Mouse (Mus musculus) kidney, postnatal 10 days (tissue): ENCODE measurements around the gene Arsj.

Source experiments
- DNase-seq: peaks from one replicate; pipeline ENCODE4 v3.0.0; 2021; ENCODE audit warnings: mixed read lengths

Arsj gene

DNA sequence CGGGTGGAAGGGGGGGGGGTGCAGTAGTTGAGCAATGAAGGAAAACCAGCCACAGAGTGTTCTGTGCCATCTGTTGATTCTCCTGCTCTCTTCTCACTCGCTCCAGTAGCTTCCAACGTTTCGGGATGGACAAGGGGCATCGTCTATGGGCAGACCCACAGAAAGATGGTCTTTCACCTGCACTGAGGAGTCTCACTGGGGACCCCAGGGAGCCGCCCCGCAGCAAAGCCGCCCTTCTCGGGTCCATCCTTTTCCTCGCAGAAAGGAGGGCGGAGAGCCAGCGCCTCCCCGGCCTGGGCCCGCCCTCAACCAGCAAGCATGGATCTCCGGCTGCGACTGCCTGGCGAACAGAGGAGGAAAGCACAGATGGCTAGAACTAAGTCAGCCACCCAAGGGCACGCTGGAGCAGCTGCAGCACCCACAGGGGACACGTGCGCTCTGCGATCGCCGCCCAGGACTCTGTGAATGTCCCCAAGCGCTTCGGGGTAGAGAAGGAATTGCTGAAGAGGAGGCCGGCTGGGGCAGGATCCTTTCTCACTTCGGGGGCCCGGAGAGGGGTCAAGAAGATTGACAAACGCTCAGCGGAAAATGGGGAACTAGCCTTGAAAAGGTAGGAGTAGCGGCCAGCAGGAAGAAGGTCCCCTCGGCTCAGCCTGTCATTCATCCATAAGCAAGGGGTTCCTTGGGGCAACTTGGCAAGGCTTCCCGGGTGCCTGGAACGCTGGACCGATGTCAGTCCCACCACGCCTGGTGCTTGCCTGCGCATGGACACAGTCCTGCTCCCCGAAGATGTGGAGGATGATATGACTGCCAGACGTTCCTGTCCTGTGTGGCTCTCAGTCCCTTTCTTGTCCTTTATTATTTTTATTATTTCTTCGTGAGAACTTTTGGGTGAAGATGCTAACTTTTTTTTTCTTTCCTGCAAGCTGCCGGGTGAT is at the start of gene Arsj:
Gene Arsj (plus strand): TSS at position 117 of the 938 bp plus-strand sequence.
- DNase-seq = peak; percentile 70

DNA sequence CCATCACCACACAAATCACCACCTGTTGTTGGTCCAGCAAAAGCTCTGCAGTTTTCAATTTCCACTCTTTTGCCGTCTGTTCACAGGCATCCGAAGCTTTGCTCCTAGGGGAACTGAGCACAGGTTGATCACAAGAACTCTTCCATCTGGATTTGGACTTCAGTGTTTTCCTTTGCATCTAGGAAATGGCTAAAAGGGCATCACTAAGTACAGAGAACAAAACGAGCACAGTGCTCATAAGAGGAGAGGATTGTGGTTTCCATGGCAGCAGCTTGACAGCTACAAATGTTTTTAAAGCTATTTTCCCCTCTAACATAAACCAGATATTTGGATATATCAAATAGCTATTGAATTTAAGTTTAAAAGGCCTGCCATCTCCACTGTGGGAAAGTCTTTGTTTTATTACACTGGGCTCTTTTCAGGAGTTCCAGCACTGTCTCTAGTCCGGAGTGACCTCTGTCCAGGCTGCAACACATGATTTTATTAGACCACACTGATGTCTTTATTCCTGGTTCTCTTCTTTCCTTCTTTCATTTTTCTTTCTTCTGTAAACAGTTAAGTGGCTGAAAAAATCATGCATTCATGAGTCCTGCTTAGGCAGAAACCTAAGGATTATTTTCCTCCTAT is 38.5 kb upstream of the Arsj start:
- no peak for DNase-seq

DNA sequence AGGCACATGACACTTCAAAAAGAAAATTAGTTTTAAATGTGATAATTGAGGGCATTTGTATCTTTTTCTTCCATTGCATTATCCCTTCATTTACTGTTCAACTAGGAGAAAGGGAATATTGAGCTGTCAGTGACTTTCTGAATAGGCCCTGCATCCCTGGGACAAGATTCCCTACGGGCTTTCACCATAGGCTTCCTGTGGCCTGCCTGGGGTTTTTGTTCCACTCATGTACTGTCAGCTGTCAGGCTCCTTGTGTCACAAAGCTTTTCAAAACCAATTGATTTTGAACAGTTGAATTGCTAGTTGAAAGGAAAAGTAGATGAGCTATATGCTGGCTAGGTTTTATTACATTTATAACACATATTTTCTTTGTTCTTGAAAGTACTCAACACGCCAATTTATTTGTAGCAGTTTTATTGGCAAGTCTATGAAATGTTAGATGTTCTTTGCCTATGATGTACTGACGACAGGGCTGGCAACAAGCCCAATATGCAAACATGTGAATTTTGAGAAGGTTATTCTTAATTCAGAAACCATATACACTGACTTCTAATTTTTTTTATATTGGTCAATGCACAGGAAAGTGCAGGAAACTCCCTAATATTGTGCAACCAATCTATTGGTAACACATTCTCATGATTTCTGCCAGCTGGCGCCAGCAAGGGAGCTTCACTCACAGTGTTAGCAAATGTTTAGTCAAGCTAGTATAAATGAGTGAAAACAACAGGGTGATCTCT is 37.4 kb upstream of the Arsj start:
- peak; percentile 45 for DNase-seq

DNA sequence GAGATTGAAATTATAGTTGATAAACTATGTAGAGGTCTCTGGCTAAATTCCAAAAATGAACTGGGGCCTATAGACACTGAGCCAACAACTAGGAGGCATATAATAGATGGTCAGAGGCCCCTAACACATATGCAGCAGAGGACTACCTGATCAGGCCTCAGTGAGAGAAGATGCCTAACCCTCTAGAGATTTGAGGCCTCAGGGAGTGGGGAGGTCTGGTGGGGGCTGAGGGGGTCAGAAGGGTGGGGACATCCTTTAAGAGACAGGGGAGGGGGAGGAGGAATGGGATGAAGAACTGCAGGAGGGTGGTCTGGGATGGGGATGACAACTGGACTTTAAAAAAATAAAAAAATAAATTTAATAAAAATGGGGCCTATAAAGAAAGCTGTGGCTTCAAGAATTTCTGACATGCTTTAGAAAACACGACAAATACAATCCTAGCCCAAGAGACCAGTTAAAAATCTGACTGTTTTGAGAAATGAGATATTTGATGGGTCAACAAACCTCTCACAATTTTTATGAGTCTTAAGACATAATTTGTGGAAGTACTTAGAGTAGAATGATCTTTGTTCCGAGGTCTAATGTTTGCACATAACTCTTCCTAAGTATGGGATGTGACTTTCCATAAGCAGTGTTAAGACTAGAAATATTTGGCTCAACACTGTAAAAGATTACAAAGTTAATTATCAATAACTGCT is 36.7 kb upstream of the Arsj start:
- peak; percentile 11 for DNase-seq

DNA sequence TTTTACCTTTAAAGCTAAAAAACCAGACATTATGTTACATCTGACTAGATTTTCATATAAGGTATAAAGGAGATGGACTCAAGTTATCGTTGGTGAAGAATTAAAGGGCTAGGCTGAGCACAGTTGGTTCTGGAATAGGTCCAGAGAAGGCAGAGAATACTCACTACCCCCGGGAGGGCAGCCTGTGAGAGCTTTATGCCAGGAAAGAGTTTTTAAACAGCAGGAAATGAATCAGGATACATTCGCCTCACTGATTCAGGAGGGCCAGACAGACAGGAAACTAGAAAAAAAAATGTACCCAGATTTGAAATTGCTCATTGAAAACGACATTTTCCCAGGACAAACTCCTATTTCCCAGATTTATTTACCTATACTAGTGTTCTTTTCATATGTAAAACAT is 28.2 kb upstream of the Arsj start:
- DNase-seq = peak; percentile 10

DNA sequence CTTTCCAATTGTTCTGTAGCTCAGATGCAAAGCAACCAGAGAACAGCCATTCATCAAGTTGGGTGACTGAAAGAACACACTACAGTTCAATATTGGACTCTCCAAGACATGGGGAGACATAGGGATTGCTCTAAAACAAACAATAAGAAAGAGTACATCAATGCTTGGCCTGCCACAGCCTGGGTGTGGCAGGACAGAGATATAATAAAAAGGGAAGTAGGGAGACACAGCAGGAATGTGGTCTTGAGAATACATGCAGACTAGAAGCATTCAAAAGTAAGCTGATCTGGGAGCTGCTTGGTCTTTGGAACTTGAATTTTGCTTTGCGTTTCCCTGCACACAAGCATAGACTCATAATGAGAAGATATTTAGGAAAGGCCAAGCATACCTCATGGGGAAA is 18.7 kb upstream of the Arsj start:
- no peak for DNase-seq

DNA sequence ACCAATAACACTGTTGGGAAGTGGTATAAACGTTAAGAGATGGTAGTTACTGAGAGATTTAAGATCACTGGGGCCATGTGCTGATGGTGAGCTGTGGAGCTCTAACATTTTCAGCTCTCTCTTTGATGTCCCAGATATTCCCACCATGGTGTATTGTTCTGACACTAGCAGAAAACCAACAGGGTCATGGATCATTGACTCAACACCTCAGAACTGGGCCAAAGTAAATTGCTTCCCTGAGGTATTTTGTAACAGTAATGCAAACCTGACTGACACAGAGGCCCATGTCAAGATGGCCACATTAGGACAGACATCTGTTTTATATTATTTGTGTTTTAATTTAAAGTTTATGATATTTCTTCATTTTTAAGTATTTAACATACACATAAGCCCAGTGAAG is 3.7 kb upstream of the Arsj start:
- DNase-seq = no peak

DNA sequence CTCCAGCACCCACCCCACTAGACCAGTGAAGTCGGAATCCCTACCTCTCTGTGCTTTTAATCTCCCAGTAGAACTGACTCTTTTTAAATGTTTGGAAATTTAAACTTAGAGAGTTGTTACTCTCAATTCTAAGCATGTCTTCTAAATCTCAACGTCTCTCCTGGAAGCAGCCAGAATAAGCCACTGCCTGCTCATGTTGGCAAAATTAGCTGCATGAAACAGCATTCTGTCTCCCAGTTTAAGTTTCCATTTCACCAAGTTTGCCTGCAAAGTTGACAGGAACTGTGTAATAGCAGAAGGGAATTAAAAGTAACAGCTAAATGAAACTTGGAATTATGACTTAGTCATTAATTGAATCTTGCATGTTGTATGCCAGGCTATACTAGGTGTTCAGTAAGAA is 1.1 kb upstream of the Arsj start:
- DNase-seq = no peak

DNA sequence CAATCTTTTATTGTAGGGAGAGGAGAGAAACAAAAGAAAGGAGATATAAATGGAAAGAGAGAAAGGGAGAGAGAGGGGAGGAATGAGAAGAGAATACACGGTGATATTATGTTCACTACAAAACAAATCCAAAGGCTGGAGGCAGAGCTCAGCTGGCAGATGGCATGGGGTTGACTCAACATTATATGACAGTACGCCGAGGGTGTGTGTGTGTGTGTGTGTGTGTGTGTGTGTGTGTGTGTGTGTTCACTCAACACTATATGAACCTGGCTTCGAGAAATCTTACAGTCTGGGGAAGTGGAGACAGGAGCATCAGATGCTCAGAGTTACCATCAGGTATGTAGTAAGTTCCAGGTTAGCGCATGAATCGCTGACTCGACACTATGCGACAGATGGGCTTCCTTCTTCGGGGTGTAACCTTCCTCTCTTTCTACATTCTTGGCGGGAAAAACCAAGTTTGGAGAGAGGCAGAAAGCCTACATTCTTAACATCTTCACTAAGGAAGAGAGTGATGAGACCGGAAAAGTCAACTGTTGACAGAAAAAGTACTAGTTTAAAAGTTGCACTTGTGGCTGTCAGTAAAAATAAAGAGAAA is 456 bp upstream of the Arsj start:
- DNase-seq = no peak

DNA sequence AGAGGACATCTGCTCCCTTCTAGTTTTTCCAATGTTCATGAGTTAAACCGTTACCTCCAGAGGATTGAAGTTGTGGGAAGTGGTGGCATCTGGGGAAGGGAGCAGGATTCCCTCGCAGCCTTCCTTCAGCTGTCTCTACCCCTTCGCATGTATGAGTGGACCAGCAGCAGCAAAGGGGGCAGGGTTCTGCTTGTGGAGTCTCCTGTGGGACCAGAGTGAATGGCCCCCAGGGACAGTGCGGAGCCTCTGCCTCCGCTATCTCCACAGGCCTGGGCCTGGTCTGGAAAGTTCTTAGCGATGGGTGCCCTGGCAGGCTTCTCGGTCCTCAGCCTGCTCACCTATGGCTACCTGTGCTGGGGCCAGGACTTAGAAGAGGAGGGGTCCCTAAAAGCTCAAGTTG is 1.1 kb downstream of the Arsj start:
- DNase-seq = no peak

DNA sequence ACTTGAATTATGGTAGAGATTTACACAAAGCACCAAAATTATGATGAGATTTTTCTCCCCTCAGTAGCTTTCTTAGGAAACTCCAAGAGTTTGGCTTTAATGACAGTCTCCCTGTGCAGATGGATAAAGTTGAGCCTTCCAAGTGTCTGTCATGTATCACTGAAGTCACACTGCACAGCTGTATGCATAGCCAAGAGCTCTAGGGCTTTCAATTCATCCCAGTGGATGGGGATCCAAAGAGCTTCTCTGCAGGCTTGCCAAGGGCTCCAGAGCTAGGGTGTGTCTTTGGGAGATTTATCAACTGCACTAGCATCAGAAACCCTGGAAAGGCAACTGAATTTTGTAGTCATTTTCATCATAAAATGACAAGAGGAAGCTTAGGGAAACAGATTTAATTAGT is 7.1 kb downstream of the Arsj start:
- no peak for DNase-seq

DNA sequence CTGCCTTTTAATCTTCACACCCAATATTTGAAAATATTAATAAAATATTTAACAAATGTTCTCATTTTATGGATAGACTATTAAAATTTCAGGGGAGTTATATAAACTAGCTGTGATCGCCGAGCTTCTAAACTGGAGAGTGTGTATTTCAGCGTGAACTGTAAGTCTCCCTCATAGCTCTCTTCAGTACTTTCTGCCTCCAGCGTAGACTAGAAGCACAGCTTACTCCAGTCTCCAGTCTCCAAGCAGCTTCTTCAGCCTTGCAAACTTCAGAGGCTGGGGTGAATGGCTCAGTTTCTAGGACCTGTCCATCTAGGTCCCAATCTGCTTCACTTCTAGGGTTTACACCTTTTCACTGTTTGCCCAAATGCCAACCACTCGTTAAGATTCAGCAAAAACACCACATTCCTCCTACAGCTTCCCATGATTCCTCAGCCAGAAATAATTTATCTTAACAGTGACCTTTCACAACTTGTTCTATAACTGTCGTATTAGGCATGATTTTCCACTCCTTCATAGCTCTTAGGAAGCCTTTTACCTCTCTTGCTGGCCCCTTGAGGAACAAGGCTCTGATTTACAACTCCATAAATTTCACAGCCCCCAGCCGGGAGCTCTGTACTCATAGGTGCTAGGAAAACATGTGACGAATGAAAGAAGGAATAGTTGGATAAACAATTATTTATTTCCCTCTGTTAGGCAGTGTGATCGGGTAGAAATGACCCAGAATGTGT is 9.5 kb downstream of the Arsj start:
- no peak for DNase-seq

DNA sequence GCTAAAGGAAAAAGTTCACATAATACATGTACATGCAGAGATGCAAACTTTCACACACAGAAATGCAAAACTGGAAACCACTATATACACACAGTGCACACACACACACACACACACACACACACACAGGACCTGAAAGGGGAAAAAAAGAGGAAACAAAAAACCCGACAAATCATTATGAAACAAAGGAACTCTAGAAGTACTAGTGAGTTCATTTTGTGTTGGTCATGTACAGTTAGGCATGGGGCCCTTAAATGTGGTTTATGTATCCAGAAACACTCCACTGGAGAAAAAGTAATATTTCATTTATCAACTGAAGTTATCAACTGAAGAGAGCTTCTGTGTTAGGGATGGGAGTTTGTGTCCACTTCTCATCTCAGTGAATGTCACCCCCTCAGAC is 10.2 kb downstream of the Arsj start:
- no peak for DNase-seq

DNA sequence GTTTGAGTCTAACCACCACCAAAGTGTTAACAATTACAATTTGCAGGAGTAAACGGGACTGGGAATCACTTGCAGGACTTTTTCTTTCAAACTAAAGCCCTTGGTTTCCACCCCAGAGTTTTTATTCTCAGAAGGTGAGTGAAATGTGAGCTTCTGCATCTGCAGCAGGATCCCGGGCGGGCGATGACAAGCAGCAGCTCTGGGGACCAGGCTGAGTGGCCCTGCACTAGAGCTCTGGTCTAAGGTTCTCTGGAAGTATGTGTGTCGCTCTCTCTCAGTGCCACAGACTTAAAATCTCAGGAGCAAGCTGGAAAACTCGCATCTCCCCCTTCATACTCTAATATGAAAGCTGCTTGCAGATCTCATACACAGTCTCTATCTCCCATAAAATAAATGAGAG is 15.8 kb downstream of the Arsj start:
- no peak for DNase-seq

DNA sequence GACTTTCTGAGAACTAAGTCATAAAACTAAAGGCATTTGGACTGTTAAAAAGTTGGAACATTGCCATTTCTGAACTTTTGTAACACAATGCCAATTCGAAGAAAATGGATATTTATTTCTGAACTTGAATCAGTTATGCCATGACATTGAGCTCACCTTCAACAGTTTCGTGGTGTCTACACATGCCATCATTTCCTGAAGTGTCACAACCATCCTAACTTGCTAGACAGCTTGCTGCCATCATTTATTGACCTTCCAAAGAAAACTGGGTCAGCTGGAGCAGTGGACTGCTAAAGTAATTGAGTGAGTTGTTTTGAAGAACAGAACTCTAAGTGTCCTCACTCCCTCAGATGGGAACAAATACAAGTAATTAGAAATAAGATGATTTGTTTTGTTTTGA is 16.2 kb downstream of the Arsj start:
- no peak for DNase-seq

DNA sequence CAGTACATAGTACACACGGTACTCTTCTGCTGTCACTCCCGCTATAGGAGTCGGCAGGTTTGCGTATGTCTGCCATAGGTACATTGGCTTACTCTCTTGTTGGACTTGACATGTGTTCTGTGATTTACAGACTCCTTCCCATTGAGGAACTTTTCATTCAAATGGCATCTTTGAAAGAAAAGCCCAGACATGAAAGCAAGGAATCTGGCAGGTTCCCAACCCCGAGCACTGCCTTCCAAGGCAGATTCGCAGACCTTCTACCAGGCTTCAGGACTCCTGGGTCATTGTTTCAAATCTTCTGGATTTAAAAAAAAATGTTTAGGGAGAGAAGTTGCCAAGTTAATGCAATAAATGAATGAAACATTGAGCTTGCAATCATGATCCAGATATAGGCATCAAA is 19.8 kb downstream of the Arsj start:
- no peak for DNase-seq

DNA sequence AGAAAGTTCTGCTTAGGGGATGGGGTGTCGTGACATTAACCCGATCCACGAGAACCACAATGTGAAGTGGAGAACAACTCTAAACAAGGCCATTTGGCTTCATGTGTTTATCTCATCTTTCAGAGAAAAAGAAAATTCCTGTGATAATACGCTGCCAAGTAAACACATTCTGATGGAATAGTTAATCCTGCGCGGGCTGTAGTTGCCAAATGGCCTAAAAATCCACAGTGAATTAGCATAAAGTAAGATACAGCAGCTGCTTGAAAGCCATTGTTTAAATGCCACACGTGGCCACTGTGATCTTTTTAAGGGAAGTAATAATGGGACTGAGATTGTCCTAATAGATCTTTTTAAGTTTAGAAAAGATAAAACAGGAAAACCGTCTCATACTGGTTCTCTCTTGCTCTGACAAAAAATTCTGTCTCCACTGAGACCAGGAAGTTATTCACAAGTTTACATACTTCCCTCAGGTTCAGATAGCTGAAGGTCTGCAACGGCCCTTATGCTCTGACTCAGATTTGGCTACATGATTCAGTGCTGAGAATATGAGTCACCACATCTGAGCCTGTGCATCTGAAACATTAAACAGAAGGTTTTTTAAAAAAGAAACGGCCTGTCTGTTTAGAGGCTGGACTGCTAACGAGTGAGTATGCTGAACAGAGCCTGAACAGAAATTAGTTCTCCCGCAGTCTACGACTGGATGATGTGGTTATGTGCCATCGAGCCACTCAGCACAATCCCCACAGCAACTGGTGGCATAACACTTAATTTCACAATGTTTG is 21.4 kb downstream of the Arsj start:
- DNase-seq = no peak

DNA sequence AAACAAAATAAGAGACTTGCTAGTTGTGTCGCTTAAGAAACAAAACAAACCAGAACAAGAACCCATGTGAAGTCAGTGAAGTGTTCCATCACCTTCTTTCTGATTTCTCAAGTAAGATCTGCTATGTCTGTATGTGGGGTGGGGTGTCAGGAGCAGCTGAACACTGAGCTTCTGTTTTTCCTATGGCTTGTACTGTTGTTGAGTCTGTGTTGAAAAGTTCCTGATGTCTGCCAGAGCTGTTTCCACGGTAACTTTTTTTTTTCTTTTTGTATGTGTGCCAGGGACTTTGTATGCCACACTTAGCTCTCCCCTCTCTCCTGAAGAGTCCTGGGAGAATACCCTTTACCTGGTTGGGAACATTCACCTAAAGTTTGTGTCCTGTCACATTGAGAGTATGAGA is 34.0 kb downstream of the Arsj start:
- no peak for DNase-seq

DNA sequence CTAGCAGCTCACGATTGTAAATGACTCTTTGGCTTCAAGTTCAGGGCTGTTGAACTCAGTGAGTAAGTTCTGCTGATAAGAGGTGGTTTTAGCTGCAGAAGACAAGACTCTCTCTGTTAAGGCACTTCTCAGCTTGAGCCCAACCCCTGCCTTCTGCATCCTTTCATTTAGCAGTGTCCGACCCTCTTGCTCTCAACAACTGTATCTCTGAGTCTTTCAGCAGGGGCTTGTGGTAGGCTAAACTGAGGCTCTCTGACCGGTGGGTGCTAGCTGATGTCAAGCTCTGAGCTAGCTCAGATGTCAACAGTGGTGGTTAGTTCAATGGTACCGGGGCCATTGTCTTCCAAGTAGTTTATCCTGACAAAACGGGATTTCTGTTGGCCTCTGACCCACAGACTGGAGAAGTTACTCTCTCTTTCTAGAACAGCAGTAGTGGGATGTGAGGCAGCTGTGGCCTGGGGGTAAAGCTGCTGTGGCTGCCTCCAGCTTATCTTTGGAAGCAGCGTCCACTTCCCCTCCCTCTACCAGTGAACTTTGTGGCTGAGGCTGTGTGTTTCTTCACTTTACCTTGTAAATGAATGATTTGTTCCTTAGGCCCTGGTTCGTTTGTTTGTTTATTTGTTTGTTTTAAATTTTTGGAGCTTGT is 34.6 kb downstream of the Arsj start:
- peak; percentile 34 for DNase-seq

DNA sequence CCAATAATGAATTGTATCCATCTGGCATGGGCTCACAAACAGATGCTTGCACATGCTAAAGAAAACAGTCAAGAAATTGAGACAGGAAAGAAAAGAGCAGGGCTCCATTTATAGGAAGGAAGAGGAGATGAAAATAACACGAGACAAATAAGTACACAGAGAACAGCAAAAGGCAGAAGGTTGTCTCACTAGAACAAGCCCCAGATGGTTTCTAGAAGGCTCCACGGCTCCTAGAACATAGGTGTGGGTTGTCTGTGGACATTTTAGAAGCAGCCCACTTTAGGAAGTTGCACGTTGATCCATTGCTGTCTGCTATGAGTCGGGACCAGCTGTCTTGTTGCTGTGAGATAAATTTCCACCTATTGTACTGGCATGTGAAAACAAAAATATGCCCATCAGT is 37.2 kb downstream of the Arsj start:
- no peak for DNase-seq

DNA sequence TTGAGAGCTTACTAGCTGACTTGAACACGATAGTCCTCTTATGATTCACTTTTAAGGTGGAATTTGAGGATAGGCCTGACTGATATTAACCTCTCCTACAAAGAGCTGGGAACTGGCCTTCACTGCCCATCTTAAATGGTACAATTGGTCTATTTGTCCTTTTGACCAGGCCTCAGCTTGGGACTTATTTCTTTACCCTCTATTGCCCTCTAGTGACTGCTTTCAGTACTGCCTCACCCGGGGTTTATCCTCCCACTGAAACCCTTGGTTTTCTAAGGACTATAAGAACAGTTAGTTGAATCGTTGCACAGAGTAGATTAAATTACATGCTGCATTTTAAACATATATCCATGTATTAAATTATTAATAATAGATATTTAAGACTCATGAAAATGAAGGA is 39.4 kb downstream of the Arsj start:
- peak; percentile 85 for DNase-seq
